Mouse (Mus musculus) C2C12 (cell line): ENCODE results near the gene Pla2g12b. TPM values are rescaled to one million over a fixed set of nuclear protein-coding genes. Genes with fewer than 3 reads are reported as not detected.

ENCODE experiments used
- H3K27me3 ChIP-seq: one replicate; pipeline ENCODE4 v1.6.1; 2011; ENCODE audit not compliant: control insufficient read depth, insufficient read depth, insufficient read length
- H3K36me3 ChIP-seq: one replicate; pipeline ENCODE4 v1.6.1; 2011; ENCODE audit not compliant: control insufficient read depth, insufficient read depth
- H3K4me3 ChIP-seq: one replicate; pipeline ENCODE4 v1.5.1; 2011; ENCODE audit warnings: mild to moderate bottlenecking, control low read depth; ENCODE audit not compliant: poor library complexity, insufficient read depth, severe bottlenecking
- H3K79me2 ChIP-seq: one replicate; pipeline ENCODE4 v1.6.1; 2011; ENCODE audit not compliant: control insufficient read depth, insufficient read depth
- H3K79me3 ChIP-seq: one replicate; pipeline ENCODE4 v1.6.1; 2011; ENCODE audit warnings: low read depth, control low read depth
- H3ac ChIP-seq: one replicate; pipeline ENCODE3; 2011; ENCODE audit warnings: low read depth; ENCODE audit not compliant: control insufficient read depth, insufficient read length
- CEBPB ChIP-seq: IDR thresholded peaks from one replicate; pipeline ENCODE4 v1.6.1; 2011; ENCODE audit warnings: low read depth, mild to moderate bottlenecking, control low read depth, moderate library complexity
- CTCF ChIP-seq: IDR thresholded peaks from one replicate; pipeline ENCODE4 v1.5.1; 2011; ENCODE audit not compliant: control insufficient read depth, insufficient read depth, insufficient read length
- FOSL1 ChIP-seq: IDR thresholded peaks from one replicate; pipeline ENCODE4 v1.8.0; 2011; ENCODE audit warnings: mild to moderate bottlenecking, low read length; ENCODE audit not compliant: poor library complexity, insufficient read depth, severe bottlenecking
- MAX ChIP-seq: IDR thresholded peaks from one replicate; pipeline ENCODE4 v1.6.1; 2011; ENCODE audit warnings: mild to moderate bottlenecking, control low read depth
- MYOD1 ChIP-seq: IDR thresholded peaks from one replicate; pipeline ENCODE4 v1.6.1; 2011; ENCODE audit warnings: low read depth; ENCODE audit not compliant: control insufficient read depth, insufficient read length
- MYOG ChIP-seq: IDR thresholded peaks from one replicate; pipeline ENCODE4 v1.6.1; 2011; ENCODE audit not compliant: control insufficient read depth, insufficient read length; ENCODE audit errors: extremely low read depth
- USF1 ChIP-seq: IDR thresholded peaks from one replicate; pipeline ENCODE4 v1.6.1; 2011; ENCODE audit warnings: low read depth, mild to moderate bottlenecking, control low read depth, moderate library complexity
- polyA plus RNA-seq: library from polyadenylated mRNA; unstranded; fragments of >200 nt; fragmentation: generic; extraction: Trizol; gene quantifications from one replicate; pipeline ENCODE4 v1.2.1, GENCODE M21; 2012; ENCODE audit warnings: missing spikeins

The Pla2g12b gene
- polyA plus RNA-seq, 1 experiment: not detected

DNA sequence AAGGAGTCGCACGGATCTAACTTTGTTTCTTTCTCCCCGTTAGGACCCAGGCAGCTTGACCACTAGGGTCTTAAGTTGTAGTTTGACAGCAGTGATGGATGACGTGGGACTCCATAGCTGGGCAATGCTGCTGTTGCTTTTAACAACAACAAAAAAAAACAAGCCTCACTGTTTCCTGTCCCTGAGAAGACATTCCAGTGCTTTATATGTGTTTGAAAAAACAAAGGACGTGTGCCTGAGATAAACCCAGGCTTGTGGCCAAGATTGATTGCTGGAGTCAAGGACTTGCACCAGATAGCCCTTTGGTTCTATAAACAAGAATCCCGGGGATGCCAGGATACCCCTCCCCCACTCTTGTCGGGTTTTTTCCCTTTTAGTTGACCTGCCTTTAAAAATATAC lies 39.8 kb downstream of the Pla2g12b start:
- no peaks in the 10 kb centered on the region for H3K79me3 ChIP-seq
- H3K36me3 ChIP-seq: peaks cover 4% of the 10 kb centered on the region
- H3K4me3 ChIP-seq: no peak overlapping the region
- TF ChIP-seq MAX (no peak), FOSL1 (no peak), MYOD1 (no peak), MYOG (no peak), CEBPB (no peak), USF1 (no peak), CTCF (no peak)
- no peaks in the 10 kb centered on the region for H3K79me2 ChIP-seq
- no peaks in the 10 kb centered on the region for H3K27me3 ChIP-seq
- H3ac ChIP-seq: no peak overlapping the region

DNA sequence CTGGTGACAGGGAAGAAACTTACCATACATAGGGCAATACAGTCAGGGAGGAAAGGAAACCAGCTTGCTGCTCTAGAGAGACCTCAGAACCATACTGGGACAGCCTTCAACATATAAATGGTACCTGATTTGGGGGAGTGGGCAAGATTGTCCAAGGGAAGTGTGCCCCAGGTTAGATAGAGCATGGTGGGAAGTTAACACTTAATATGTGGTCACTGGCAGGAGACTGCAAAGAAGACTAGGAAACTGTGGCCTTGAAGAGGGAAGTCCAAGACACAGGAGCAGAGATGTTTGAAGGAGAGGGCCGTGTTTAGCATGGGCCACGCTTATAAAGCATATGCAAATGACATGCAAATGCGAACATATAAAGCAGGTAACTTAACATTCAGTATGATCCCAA lies 40.6 kb downstream of the Pla2g12b start:
- H3ac ChIP-seq: no peak overlapping the region
- H3K4me3 ChIP-seq: no peak overlapping the region
- H3K27me3 ChIP-seq: no peaks in the 10 kb centered on the region
- TF ChIP-seq CEBPB: no peak
- H3K36me3 ChIP-seq: peaks cover 4% of the 10 kb centered on the region
- no peaks in the 10 kb centered on the region for H3K79me3 ChIP-seq
- no peaks in the 10 kb centered on the region for H3K79me2 ChIP-seq

DNA sequence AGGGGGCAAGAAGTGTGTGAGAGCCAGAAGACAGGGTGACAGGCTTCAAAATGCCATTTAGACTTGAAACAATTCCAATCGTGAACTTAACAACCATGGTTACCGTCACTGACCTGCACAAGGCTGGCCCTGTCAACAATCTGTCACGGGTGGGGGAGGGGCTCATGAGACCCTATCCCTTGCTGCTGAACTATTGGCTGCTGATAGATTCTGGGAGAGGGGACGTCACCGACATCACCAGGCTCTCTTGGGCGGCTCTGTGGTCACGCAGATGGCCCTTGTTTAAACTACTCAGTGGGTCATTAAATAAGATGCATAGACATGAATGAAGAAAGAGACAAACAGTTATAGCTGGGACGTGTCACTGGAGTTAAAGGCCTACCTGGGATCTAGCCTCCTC lies 41.2 kb downstream of the Pla2g12b start:
- Histone ChIP-seq H3K36me3 (peaks cover 4% of the 10 kb centered on the region), H3K4me3 (no peak overlapping the region), H3K27me3 (no peaks in the 10 kb centered on the region), H3K79me3 (no peaks in the 10 kb centered on the region), H3K79me2 (no peaks in the 10 kb centered on the region), H3ac (no peak overlapping the region)
- TF ChIP-seq FOSL1 (no peak), MAX (no peak), USF1 (no peak), MYOD1 (no peak), CEBPB (no peak), CTCF (no peak)

DNA sequence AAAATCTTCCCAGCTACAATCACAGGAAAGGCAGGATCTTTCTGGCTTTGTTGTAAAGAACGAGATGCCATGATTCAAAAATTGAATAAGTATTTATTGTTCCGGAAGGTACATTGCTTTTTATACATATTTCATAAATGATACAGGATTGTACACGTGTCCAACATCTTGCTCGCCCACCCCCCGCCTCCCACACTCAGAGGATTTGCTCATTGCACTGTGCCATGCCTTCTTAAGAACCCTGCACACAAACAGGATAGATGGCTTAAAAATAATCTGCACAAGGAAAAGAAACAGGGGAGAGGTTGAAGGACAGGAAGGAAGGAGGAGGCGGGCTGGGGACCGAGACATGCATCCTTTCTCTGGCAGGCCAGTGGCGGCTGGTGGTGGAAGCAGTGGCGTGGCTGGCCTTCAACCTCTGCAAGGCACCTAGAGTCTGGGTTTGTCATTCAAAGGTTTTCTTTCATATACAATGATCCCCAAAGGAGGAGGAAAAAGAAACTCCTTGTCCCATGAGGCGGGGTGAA lies 43.5 kb downstream of the Pla2g12b start:
- Histone ChIP-seq H3K4me3 (no peak overlapping the region), H3K79me3 (no peaks in the 10 kb centered on the region), H3K36me3 (peaks cover 23% of the 10 kb centered on the region), H3ac (no peak overlapping the region), H3K79me2 (no peaks in the 10 kb centered on the region), H3K27me3 (no peaks in the 10 kb centered on the region)
- TF ChIP-seq MAX (no peak), USF1 (no peak), FOSL1 (no peak), CTCF (no peak), CEBPB (no peak), MYOG (no peak), MYOD1 (no peak)

DNA sequence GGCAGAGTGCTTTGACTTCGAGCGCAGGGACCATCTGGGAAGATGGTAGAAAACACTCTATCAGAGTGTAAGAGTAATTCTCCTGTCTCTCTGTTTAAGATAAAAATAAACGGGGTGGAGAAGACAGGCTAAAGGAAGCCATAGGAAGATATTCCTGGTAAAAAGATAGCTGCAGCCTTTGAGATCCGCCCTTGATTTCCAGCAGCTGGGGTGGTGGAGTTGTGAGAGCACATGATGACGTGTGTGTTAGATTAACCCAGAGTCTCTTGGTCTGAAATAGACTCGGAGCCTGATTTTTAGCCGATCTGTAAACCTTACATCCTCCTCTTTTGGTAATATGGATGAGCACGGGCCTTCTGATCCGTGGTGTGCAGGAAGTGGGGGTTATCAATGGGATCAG lies 44.1 kb downstream of the Pla2g12b start:
- Histone ChIP-seq H3K27me3 (no peaks in the 10 kb centered on the region), H3K79me2 (no peaks in the 10 kb centered on the region), H3K79me3 (no peaks in the 10 kb centered on the region), H3K4me3 (no peak overlapping the region), H3K36me3 (peaks cover 23% of the 10 kb centered on the region), H3ac (no peak overlapping the region)
- no peak for TF ChIP-seq CTCF
- no peak for TF ChIP-seq FOSL1
- no peak for TF ChIP-seq MAX
- no peak for TF ChIP-seq MYOG
- no peak for TF ChIP-seq CEBPB
- TF ChIP-seq MYOD1: no peak
- no peak for TF ChIP-seq USF1

DNA sequence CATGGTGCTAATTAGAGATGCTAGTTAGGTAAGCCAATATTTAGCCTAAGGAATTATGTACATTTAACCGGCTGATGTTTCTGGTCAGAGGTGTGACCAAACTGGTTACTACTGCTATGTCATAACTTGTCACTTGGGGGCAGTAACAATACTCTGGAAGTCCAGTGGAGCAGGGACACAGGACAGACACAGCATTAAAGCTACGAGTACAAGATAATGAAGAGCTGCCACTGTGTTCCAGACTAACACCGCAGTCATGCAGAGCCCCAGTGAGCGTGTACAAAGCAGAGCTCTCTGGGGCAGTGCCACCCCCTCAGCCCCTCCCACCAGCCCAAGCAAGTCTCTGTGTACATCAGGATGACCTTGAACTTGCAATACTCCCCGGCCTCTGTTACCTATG lies 48.4 kb downstream of the Pla2g12b start:
- Histone ChIP-seq H3K4me3 (no peak overlapping the region), H3K27me3 (no peaks in the 10 kb centered on the region), H3K36me3 (peaks cover 54% of the 10 kb centered on the region), H3ac (no peak overlapping the region), H3K79me3 (no peaks in the 10 kb centered on the region), H3K79me2 (no peaks in the 10 kb centered on the region)
- no peak for TF ChIP-seq FOSL1
- no peak for TF ChIP-seq MYOG
- no peak for TF ChIP-seq MYOD1
- no peak for TF ChIP-seq CEBPB
- no peak for TF ChIP-seq CTCF
- no peak for TF ChIP-seq MAX
- TF ChIP-seq USF1: no peak
